Mouse (Mus musculus) midbrain, embryonic 14.5 days (tissue): ENCODE data around the gene Pcyt1b. TPM values are rescaled to one million over a fixed set of nuclear protein-coding genes. Genes with fewer than 3 reads are reported as not detected.

Experiments
- ATAC-seq: fragments of 200-750 bp; cut with Nextera tagmentation; 2 replicates; pipeline ENCODE4 v1.8.0; 2017; ENCODE audit warnings: moderate number of reproducible peaks, moderate library complexity; ENCODE audit not compliant: low FRiP score, low TSS enrichment
- DNase-seq: peaks from one replicate; pipeline ENCODE4 v3.0.0-alpha.2; 2015
- H3K27ac ChIP-seq: fragments of 300-500 bp; sonication (generic); replicated peaks from 2 replicates; pipeline ENCODE4 v1.5.1; 2014; ENCODE audit warnings: mild to moderate bottlenecking, low read depth, low read length, moderate library complexity
- H3K27me3 ChIP-seq: fragments of 300-500 bp; sonication (generic); 2 replicates; pipeline ENCODE4 v1.6.1; 2014; ENCODE audit warnings: low read length, control low read depth, mixed read lengths; ENCODE audit not compliant: control insufficient read depth, insufficient read depth
- H3K36me3 ChIP-seq: fragments of 300-500 bp; sonication (generic); 2 replicates; pipeline ENCODE4 v1.6.1; 2014; ENCODE audit warnings: low read length, control low read depth; ENCODE audit not compliant: control insufficient read depth, insufficient read depth
- H3K4me1 ChIP-seq: fragments of 300-500 bp; sonication (generic); 2 replicates; pipeline ENCODE4 v1.6.1; 2014; ENCODE audit warnings: mild to moderate bottlenecking, antibody characterized with exemption, low read length, control low read depth; ENCODE audit not compliant: control insufficient read depth, insufficient read depth
- H3K4me2 ChIP-seq: fragments of 300-500 bp; sonication (generic); 2 replicates; pipeline ENCODE4 v1.6.1; 2014; ENCODE audit warnings: mild to moderate bottlenecking, low read length, moderate library complexity
- H3K4me3 ChIP-seq: fragments of 300-500 bp; sonication (generic); replicated peaks from 2 replicates; pipeline ENCODE4 v1.5.1; 2014; ENCODE audit warnings: low read depth, low read length
- H3K9ac ChIP-seq: fragments of 300-500 bp; sonication (generic); replicated peaks from 2 replicates; pipeline ENCODE4 v1.6.1; 2014; ENCODE audit warnings: mild to moderate bottlenecking, low read length, moderate library complexity
- H3K9me3 ChIP-seq: fragments of 300-500 bp; sonication (generic); 2 replicates; pipeline ENCODE4 v1.6.1; 2016; ENCODE audit warnings: low read length, control low read depth, mixed read lengths; ENCODE audit not compliant: control insufficient read depth
- WGBS: fragments of 180-500 bp; shearing (Covaris S2); extraction: QIAGEN DNeasy Blood & Tissue Kit; methylation state at CpG from one replicate; pipeline ENCODE4 v1.1.7; 2014; 5-methylcytosine and 5-hydroxymethylcytosine counted together
- polyA plus RNA-seq: library from polyadenylated mRNA; unstranded; fragments of >200 nt; fragmentation: Nextera tagmentation; extraction: Ambion mirVana; gene quantifications from 2 replicates; pipeline ENCODE4 v1.2.1, GENCODE M21; 2014

Pcyt1b gene
- 15.5 and 19.3 TPM in 2 replicates for polyA plus RNA-seq

GRCm38 (mm10) chrX:93654218-93655002, at the start of gene Pcyt1b:
Pcyt1b (plus strand) TSS chrX:93654863.
- Histone ChIP-seq H3K9ac (no peak within 1 kb of the TSS), H3K36me3 (no peaks in the 10 kb centered on the region), H3K27ac (no peak within 1 kb of the TSS), H3K9me3 (no peaks in the 10 kb centered on the region), H3K4me1 (no peaks in the 10 kb centered on the region), H3K4me3 (no peak within 1 kb of the TSS), H3K27me3 (no peaks in the 10 kb centered on the region), H3K4me2 (no peak within 1 kb of the TSS)
- WGBS: 13% methylated on average over 3 of the region's 3 CpGs
- ATAC-seq (no peak), DNase-seq (peak; percentile 21)

- H3K36me3 ChIP-seq: no peaks in the 10 kb centered on the region
- DNase-seq (no peak), ATAC-seq (no peak)
- no peaks in the 10 kb centered on the region for H3K4me1 ChIP-seq
- H3K4me3 ChIP-seq: no peak overlapping the region
- 86% methylated on average over 1 of the region's 1 CpGs for WGBS
- H3K4me2 ChIP-seq: no peak overlapping the region
- no peaks in the 10 kb centered on the region for H3K9me3 ChIP-seq
- H3K27ac ChIP-seq: no peak overlapping the region
- H3K27me3 ChIP-seq: no peaks in the 10 kb centered on the region
- no peak overlapping the region for H3K9ac ChIP-seq
Observed at GRCm38 (mm10) chrX:93630256-93630655, 24.4 kb upstream of the Pcyt1b start.

- no peaks in the 10 kb centered on the region for H3K36me3 ChIP-seq
- H3K27ac ChIP-seq: peak within 1 kb of the TSS; percentile 20; the same call in 1 of the 2 replicates
- H3K27me3 ChIP-seq: no peaks in the 10 kb centered on the region
- peak; percentile 88 for DNase-seq
- peak within 1 kb of the TSS; percentile 58 for H3K4me2 ChIP-seq
- H3K4me1 ChIP-seq: no peaks in the 10 kb centered on the region
- 20% methylated on average over 53 of the region's 53 CpGs for WGBS
- peak within 1 kb of the TSS; percentile 48 for H3K4me3 ChIP-seq
- H3K9ac ChIP-seq: peak within 1 kb of the TSS; percentile 45; the same call in 1 of the 2 replicates
- H3K9me3 ChIP-seq: no peaks in the 10 kb centered on the region
- ATAC-seq: peak; percentile 98
Observed at GRCm38 (mm10) chrX:93631657-93632449, 22.8 kb upstream of the Pcyt1b start, which contains the start of gene Pola1. Pola1 (minus strand) TSS chrX:93632155.

- H3K4me3 ChIP-seq: no peak overlapping the region
- no peaks in the 10 kb centered on the region for H3K4me1 ChIP-seq
- ATAC-seq: no peak
- DNase-seq: no peak
- H3K9me3 ChIP-seq: no peaks in the 10 kb centered on the region
- H3K4me2 ChIP-seq: no peak overlapping the region
- 79% methylated on average over 2 of the region's 2 CpGs for WGBS
- H3K36me3 ChIP-seq: no peaks in the 10 kb centered on the region
- no peaks in the 10 kb centered on the region for H3K27me3 ChIP-seq
- no peak overlapping the region for H3K27ac ChIP-seq
- H3K9ac ChIP-seq: no peak overlapping the region
Observed at GRCm38 (mm10) chrX:93634861-93635375, 19.7 kb upstream of the Pcyt1b start.

GRCm38 (mm10) chrX:93643600-93643999, 11.1 kb upstream of the Pcyt1b start:
- DNase-seq (no peak), ATAC-seq (no peak)
- Histone ChIP-seq H3K27me3 (no peaks in the 10 kb centered on the region), H3K27ac (no peak overlapping the region), H3K9ac (no peak overlapping the region), H3K4me3 (no peak overlapping the region), H3K9me3 (no peaks in the 10 kb centered on the region), H3K4me1 (no peaks in the 10 kb centered on the region), H3K36me3 (no peaks in the 10 kb centered on the region), H3K4me2 (no peak overlapping the region)
- 93% methylated on average over 3 of the region's 3 CpGs for WGBS

GRCm38 (mm10) chrX:93644022-93644421, 10.6 kb upstream of the Pcyt1b start:
- ATAC-seq (no peak), DNase-seq (no peak)
- Histone ChIP-seq H3K4me1 (no peaks in the 10 kb centered on the region), H3K4me2 (no peak overlapping the region), H3K27ac (no peak overlapping the region), H3K27me3 (no peaks in the 10 kb centered on the region), H3K9me3 (no peaks in the 10 kb centered on the region), H3K36me3 (no peaks in the 10 kb centered on the region), H3K4me3 (no peak overlapping the region), H3K9ac (no peak overlapping the region)

GRCm38 (mm10) chrX:93650738-93651137, 3.9 kb upstream of the Pcyt1b start:
- ATAC-seq (no peak), DNase-seq (no peak)
- Histone ChIP-seq H3K27ac (no peak overlapping the region), H3K9ac (no peak overlapping the region), H3K27me3 (no peaks in the 10 kb centered on the region), H3K4me2 (no peak overlapping the region), H3K4me1 (no peaks in the 10 kb centered on the region), H3K36me3 (no peaks in the 10 kb centered on the region), H3K9me3 (no peaks in the 10 kb centered on the region), H3K4me3 (no peak overlapping the region)
- 90% methylated on average over 2 of the region's 2 CpGs for WGBS

GRCm38 (mm10) chrX:93655153-93655552, 490 bp downstream of the Pcyt1b start:
- Histone ChIP-seq H3K9me3 (no peaks in the 10 kb centered on the region), H3K4me1 (no peaks in the 10 kb centered on the region), H3K36me3 (no peaks in the 10 kb centered on the region), H3K27me3 (no peaks in the 10 kb centered on the region), H3K4me2 (no peak overlapping the region), H3K9ac (no peak overlapping the region), H3K4me3 (no peak overlapping the region), H3K27ac (no peak overlapping the region)
- 72% methylated on average over 5 of the region's 5 CpGs for WGBS
- no peak for DNase-seq
- no peak for ATAC-seq
